Mouse (Mus musculus): ENCODE data around the gene Dgkz. TPM values are rescaled to one million over a fixed set of nuclear protein-coding genes. Genes with fewer than 3 reads are reported as not detected.

Dgkz gene
- polyA plus RNA-seq (2012; rRNA removed) = 165 and 295 TPM in 2 replicates

DNA sequence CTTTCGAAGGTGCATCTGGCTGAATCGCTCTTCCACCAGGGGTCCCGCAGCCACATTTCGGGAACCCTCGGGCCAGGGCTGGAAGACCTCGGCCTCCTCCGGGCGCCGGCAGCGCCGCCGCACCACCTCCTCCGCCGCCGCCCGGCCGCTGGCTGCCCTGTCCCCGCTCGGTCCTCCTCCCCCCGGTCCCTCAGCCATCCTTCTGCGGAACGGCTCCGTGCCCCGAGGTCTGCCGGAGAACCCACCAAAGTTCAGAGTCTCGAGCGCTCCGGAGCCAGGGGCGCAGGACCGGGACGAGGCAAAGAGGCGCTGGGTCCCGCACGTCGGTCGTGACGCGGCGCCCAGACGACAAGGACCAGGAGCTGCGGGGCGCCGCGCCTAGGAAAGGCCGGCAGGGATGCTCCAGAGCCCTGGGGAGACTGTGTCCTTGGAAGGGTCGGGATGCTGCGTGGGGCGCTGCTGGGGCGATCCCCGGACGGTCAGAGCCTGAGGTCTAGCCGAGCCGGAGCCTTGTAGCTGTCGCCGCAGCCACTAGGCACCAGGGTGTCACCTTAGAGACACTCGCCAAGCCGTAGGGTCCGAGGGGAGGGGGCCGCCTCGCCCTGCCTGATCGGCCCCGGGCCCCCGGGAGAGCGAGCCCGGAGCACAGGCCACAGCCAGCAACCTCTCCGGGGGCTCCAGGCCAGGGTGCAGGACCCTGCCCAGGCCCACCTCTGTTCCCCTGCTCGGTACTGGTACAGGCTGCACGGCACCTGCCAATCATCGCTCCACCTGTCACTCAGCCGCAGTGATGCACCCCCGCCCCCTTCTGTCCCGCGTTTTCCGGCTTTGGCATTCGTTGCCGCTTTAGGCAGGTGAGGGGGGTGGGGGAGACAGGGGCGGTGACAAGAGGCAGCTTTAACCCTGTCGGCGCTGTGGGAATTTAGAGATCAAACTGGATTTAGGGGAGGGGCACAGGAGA lies at the start of gene Dgkz:
Dgkz (minus strand) TSS at position 284 of the 961 bp plus-strand sequence.
- Histone ChIP-seq H3K27me3 (ENCODE audit: control insufficient read depth, insufficient read depth, low read length) (peaks cover 18% of the 10 kb centered on the region), H3K4me1 (ENCODE audit: control insufficient read depth, insufficient read depth, insufficient read length, low read length) (peaks cover 6% of the 10 kb centered on the region), H3K27ac (ENCODE audit: insufficient read depth, low read depth, low read length) (no peak within 1 kb of the TSS), H3K36me3 (ENCODE audit: control insufficient read depth, insufficient read depth, low read length) (no peaks in the 10 kb centered on the region), H3K4me3 (ENCODE audit: low read depth, low read length) (peak within 1 kb of the TSS; percentile 51)
- TF ChIP-seq POLR2A (IDR thresholded peaks at IDR 0.05; ENCODE audit: low read depth, low read length) (no peak), CTCF (IDR thresholded peaks at IDR 0.05; ENCODE audit: extremely low read depth, insufficient read length, insufficient replicate concordance, low read depth, low read length) (no peak)
- 3% methylated on average over 79 of the region's 79 CpGs for WGBS

- TF ChIP-seq POLR2A (IDR thresholded peaks at IDR 0.05; ENCODE audit: low read depth, low read length) = no peak
- no peak for TF ChIP-seq CTCF (IDR thresholded peaks at IDR 0.05; ENCODE audit: extremely low read depth, insufficient read length, insufficient replicate concordance, low read depth, low read length)
- no peak overlapping the region for H3K27ac ChIP-seq (ENCODE audit: insufficient read depth, low read depth, low read length)
- no peaks in the 10 kb centered on the region for H3K36me3 ChIP-seq (ENCODE audit: control insufficient read depth, insufficient read depth, low read length)
- 93% methylated on average over 2 of the region's 2 CpGs for WGBS
- H3K27me3 ChIP-seq (ENCODE audit: control insufficient read depth, insufficient read depth, low read length) = peaks cover 7% of the 10 kb centered on the region
- H3K4me3 ChIP-seq (ENCODE audit: low read depth, low read length) = no peak overlapping the region
- H3K4me1 ChIP-seq (ENCODE audit: control insufficient read depth, insufficient read depth, insufficient read length, low read length) = peaks cover 24% of the 10 kb centered on the region
These were observed 49.5 kb upstream of the Dgkz start for GRCm38 (mm10) chr2:92025202-92025601.

GRCm38 (mm10) chr2:92024274-92024672 lies 48.6 kb upstream of the Dgkz start, which contains the start of gene Creb3l1:
Gene Creb3l1 (minus strand): TSS chr2:92024502.
- Histone ChIP-seq H3K4me3 (ENCODE audit: low read depth, low read length) (peak within 1 kb of the TSS; percentile 77), H3K36me3 (ENCODE audit: control insufficient read depth, insufficient read depth, low read length) (no peaks in the 10 kb centered on the region), H3K27me3 (ENCODE audit: control insufficient read depth, insufficient read depth, low read length) (peaks cover 7% of the 10 kb centered on the region), H3K27ac (ENCODE audit: insufficient read depth, low read depth, low read length) (no peak within 1 kb of the TSS; the same call in 1 of the 2 replicates), H3K4me1 (ENCODE audit: control insufficient read depth, insufficient read depth, insufficient read length, low read length) (peaks cover 22% of the 10 kb centered on the region)
- under 1% methylated on average over 27 of the region's 27 CpGs for whole genome bisulfite sequencing
- TF ChIP-seq CTCF (IDR thresholded peaks at IDR 0.05; ENCODE audit: extremely low read depth, insufficient read length, insufficient replicate concordance, low read depth, low read length) (no peak), POLR2A (IDR thresholded peaks at IDR 0.05; ENCODE audit: low read depth, low read length) (peak; percentile 68; the same call in 1 of the 2 replicates)

- Histone ChIP-seq H3K4me1 (ENCODE audit: control insufficient read depth, insufficient read depth, insufficient read length, low read length) (peaks cover 22% of the 10 kb centered on the region), H3K27ac (ENCODE audit: insufficient read depth, low read depth, low read length) (no peak overlapping the region; the same call in 1 of the 2 replicates), H3K27me3 (ENCODE audit: control insufficient read depth, insufficient read depth, low read length) (peaks cover 7% of the 10 kb centered on the region), H3K4me3 (ENCODE audit: low read depth, low read length) (peak overlapping the region; percentile 77), H3K36me3 (ENCODE audit: control insufficient read depth, insufficient read depth, low read length) (no peaks in the 10 kb centered on the region)
- 18% methylated on average over 49 of the region's 56 CpGs for WGBS
- TF ChIP-seq CTCF (IDR thresholded peaks at IDR 0.05; ENCODE audit: extremely low read depth, insufficient read length, insufficient replicate concordance, low read depth, low read length) = peak; percentile 21; the same call in 1 of the 2 replicates
- no peak for TF ChIP-seq POLR2A (IDR thresholded peaks at IDR 0.05; ENCODE audit: low read depth, low read length)
These were observed 48.0 kb upstream of the Dgkz start for GRCm38 (mm10) chr2:92023362-92024273.

- H3K27me3 ChIP-seq (ENCODE audit: control insufficient read depth, insufficient read depth, low read length) = peaks cover 7% of the 10 kb centered on the region
These were observed 45.1 kb upstream of the Dgkz start for GRCm38 (mm10) chr2:92020676-92021265.

DNA sequence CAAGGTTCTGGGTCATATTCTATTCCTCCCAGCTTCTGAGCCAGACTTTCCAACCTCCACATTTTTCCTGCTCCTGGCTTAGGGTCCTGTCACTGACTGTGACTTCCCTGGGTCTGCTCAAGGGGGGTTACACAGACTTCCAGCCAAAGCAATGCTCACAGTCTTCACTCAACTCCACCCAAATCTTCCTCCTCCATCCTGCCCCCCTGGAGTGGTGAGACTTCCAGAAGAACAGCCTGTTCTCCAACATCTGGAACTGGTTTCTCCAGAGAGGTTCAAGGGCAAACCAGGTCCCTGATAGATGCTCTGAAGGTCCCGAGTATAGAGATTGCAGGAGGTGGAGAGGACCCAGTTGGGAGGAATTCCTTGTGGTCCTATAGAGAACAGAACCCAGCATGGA lies 41.8 kb upstream of the Dgkz start:
- Histone ChIP-seq H3K36me3 (ENCODE audit: control insufficient read depth, insufficient read depth, low read length) (no peaks in the 10 kb centered on the region), H3K4me1 (ENCODE audit: control insufficient read depth, insufficient read depth, insufficient read length, low read length) (peaks cover 3% of the 10 kb centered on the region; the same call in 1 of the 2 replicates), H3K4me3 (ENCODE audit: low read depth, low read length) (no peak overlapping the region), H3K27me3 (ENCODE audit: control insufficient read depth, insufficient read depth, low read length) (no peaks in the 10 kb centered on the region), H3K27ac (ENCODE audit: insufficient read depth, low read depth, low read length) (no peak overlapping the region)
- TF ChIP-seq POLR2A (IDR thresholded peaks at IDR 0.05; ENCODE audit: low read depth, low read length) (no peak), CTCF (IDR thresholded peaks at IDR 0.05; ENCODE audit: extremely low read depth, insufficient read length, insufficient replicate concordance, low read depth, low read length) (no peak)
- 59% methylated on average over 1 of the region's 1 CpGs for WGBS

More at GRCm38 (mm10) chr2:92020676-92021265, 45.1 kb upstream of the Dgkz start:
- H3K27ac ChIP-seq (ENCODE audit: insufficient read depth, low read depth, low read length) = no peak overlapping the region
- no peaks in the 10 kb centered on the region for H3K36me3 ChIP-seq (ENCODE audit: control insufficient read depth, insufficient read depth, low read length)
- peaks cover 3% of the 10 kb centered on the region for H3K4me1 ChIP-seq (ENCODE audit: control insufficient read depth, insufficient read depth, insufficient read length, low read length)
- no peak for TF ChIP-seq POLR2A (IDR thresholded peaks at IDR 0.05; ENCODE audit: low read depth, low read length)
- TF ChIP-seq CTCF (IDR thresholded peaks at IDR 0.05; ENCODE audit: extremely low read depth, insufficient read length, insufficient replicate concordance, low read depth, low read length) = no peak
- no peak overlapping the region for H3K4me3 ChIP-seq (ENCODE audit: low read depth, low read length)
- WGBS = 27% methylated on average over 4 of the region's 4 CpGs

Measured in small intestine, adult 2 months (tissue).